Mouse (Mus musculus): ENCODE data around the gene Hmga2.
A peak's percentile ranks its signal among the peaks of the same experiment; 100 is the strongest.

The Hmga2 gene

DNA sequence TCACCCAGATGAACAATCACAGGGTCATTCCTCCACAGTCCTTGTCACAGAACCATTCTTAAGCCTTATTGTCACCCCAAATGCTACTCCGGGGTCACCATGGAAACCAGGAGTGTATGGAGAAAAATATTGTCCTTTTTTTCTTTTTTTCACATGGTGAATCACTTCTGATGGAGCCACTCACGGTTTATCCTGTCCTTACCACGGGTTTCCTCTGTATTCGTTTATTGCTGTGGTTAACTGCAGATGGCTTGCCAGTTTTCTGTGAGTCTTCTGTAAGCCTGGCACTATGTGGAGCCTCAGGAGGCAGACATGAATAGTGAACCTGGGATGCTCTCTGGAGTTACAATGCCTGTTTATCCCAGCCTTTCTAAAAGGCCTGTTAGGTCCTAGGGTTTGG is 53.4 kb downstream of the Hmga2 start:
- no peak for DNase-seq

DNA sequence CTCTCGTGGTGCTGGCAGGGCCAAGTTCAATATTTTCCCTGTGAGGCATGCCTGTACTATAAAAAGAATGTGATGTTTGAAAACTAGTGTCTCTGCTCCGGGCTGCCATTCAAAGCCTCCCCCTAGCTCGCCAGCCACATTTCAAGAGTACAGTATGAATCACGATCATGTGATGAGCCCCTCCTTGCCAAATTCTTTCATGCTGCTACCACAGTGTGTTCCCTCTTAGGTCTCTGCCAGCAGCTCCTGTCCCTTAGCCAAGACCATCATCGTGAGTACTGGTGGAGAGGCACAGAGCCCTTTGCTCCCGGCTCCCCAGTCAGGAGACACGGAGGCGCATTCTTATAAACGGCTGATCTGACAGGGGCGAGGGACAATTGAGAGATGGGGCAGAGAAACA is 54.2 kb downstream of the Hmga2 start:
- peak; percentile 90 to 95 for DNase-seq

DNA sequence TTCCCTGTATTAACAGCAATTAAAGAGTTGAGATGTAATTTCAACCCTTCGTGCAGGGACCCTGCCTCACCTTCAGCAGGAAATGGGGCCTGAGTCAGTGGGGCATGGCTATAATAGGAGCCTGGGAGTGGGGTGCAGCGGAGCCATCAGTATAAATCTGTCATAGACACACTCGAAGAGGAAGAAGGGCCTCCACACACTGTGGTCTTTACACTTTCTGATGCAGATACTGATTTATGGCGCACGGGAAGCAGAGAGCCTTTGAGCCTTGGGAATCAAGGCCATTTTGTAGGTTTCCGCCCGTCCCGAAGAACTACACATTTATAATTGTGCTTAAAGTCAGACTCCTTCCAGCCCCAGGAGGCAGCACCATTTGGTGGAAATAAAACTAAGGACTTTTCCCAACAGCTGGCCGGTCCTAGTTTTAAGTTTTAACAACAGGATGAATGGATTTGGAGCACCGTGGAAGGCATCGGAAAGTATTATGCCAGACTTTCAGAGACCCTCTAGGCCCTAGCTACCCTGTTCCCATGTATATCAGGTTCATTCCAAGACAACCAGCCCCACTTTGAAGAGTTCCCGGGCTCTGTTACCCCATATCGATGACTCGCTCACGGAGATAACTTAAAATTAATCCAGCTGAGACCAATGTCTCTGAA is 55.2 kb downstream of the Hmga2 start:
- DNase-seq = no peak

DNA sequence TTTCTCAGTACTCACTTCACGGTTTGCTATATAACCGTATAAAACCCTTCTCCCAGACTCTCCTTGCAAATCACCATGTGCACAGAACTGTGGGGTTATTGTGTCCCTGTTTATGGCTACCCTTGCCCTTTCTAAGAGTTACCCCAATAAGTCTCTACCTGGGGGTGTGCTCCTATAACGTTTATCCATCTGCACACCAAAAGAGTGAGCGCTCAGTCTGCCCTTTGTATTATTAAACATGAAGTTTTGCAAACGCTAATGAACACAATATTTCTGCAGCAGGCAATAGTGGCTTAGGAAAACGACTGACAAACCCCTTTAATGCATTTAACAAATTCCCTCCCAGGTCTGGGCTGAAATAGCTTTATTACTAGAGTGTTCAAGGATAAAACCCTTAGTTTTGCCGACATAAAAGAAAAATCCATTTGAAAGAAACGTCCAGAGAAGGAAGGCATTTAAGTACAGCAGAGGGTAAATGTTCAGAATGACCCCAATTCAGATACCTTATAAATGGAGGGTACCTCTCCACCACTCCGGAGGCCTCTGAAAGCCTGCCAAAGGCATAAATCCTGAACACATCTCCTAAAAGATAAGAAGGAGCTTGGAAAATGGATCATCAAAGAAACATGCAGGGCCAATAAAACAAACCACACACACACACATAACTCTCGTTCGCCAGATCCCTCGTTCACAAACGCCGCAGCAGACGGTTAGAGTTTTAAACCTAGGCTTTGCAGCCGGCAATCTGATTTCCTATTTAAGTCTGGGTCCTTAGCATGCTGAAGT is 57.3 kb downstream of the Hmga2 start:
- DNase-seq = no peak

DNA sequence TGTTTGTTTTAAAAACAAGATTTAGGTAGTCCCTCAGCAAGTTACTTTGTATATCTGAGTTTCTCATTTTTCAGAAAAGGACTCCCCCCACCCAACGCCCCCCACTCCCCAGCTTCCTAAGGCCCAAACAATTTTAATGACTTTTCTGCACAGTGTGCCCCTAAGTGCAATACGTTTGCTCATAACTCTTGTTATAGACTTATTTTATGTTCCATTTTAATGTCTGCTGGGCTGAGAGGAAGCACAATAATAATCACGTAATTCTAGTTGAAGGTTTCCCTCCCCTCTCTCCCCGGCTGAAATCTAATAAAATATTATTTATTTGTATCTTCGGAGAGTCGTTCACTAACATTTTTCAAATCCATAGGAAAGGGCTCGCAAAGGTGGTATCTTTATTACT is 58.1 kb downstream of the Hmga2 start:
- DNase-seq = no peak

DNA sequence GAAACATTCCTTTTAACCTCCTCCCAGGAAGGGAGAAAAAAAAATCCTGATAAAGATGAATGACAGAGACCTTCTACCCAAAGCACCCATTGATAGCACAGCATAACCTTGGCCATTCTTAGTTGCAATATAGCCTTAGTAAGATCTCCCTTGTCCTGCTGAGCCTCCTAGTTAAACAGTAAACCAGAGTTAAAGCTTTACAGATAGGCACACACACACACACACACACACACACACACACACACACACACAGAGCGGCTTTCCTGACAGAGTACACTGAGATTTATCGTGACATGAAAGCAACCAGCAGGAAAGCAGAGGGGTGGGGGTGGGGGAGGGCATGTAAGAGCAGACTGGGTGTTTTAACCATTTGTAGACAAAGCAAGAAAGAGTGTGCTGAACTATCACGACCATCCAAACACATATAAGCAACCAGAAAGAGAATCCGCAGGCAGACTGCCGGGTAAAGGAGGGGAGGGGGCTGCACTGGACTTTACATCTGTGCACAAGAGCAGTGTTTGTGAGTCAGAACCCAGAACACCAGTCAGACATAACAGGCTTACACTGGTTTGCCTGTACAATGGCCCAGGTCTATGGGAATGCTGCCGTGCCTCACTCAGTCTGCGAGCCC is 58.7 kb downstream of the Hmga2 start:
- DNase-seq = no peak

DNA sequence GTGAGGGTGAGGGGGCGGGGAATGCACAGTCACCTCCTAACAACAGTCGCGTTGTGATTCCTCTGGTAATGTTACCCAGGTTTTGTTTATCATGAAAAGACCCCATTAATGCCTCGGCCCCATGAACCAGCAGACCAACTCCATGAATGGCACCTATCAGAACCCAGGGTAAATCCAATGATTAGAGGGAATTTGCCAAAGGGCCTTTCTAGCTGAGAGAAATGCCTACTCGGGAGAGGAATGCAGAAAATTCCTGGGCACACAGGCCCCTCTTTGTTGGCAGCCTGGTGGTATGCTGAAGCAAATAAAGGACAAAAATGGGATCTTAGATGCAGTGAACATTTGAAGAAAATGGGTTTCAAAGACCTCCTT is 59.2 kb downstream of the Hmga2 start:
- no peak for DNase-seq

DNA sequence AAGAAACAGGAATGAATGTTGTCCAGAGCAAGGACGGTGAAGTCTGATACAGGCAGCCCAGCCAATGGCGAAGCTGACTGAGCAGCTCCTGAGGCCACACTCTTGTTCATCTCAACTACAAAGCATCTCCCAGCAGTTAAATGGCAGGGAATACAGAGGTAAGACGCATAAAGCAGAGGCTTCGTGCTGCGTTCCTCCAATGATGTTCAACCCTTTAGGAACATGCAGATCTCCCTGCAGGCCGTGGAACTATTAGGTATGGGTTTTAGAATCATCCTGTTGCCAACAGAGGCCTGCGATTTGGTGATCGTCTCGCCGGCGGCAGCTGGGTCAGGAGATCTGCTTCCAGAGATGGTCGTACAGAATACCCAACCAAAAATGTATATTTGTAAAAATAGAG is 59.6 kb downstream of the Hmga2 start:
- DNase-seq = no peak

DNA sequence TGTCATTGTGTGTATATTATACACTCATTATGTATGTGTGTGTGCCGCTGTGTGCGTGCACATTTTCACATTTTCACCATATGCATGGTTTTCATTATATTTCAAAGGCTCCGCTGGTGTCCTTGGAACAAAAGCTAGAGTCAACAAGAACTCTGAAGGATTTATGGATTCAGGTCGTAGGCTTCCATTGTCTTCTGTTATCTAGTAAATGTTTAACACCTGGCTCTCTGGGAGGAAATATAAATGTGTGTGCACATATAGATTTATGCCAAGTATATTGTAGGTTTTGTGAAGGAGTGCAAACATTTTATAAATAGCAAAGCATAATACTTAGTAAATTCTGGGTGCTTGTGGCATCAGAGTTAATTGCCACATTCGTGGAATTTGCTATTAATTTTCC is 64.1 kb downstream of the Hmga2 start:
- DNase-seq = no peak

DNA sequence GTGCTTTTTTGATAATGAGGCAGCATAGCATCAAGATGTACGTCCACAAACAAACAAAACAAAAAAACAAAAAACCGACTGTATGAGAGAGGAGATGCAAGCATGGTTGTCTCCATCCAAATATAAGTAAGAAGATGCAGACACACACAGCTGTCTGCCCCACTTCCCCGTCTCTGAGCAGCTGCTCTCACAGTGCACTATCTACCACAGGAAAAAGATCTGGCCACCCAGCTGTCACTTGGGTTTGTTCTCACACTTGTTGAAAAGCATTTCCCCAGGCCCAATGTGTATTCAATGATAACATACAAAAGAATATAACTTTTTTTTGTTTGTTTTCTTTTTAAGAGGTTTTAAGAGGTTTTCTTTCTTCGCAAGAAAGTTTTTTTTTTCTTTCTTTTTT is 65.3 kb downstream of the Hmga2 start:
- no peak for DNase-seq

DNA sequence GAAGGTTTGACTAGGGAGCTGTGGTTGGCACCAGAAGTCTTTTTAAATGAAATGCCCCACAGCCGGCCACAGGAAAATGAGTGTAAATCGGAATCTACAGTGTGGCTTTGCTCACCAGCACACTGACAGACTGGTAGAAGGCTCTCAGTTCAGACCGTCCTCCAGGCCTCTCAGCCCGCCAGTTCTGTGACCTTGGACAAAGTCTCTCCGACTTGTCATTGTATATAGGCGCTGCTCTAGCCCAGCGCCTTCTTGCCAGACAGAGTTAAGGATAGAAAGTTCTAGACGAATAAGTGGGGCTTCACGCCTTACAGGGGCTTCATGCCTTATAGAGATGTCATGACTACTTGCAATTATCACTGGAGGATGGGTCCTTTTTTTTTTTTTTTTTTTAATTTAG is 67.1 kb downstream of the Hmga2 start:
- DNase-seq = no peak

DNA sequence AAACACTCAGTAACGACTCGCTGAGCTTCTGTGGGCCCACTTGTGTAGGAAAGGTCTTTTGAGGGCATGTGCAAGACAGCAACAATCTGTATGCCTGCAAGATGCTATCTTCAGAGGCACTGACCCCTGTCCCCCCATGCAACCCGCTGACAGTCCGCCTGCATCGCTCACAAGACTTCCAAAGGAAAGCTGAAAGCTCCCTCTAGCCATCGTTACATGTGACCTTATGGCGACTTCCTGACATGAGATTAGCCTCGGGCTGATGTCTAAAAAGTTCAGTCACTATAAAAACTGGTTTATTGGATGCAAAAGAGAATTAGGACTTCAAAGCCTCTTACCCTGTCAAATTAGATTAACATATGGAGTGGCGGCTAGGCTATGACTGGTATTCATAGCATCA is 69.0 kb downstream of the Hmga2 start:
- no peak for DNase-seq

DNA sequence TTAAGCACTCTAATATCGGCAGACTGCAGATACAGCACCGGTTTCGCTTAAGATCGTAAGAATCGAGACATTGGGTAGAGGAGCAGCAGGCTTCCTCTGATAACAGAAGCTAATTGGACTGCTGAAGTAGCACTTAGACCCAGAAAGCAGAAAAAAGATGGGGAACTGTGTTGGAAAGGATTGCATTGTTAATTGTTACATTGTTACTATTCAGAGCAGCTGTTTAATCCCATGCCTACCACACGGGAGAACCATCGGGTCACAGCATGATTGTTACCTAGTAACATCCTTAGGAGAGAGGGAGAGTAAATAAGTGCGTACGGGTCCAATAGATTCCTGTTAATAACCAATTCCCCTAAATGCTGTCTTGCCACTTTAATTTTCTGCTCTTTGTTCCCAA is 70.2 kb downstream of the Hmga2 start:
- DNase-seq = no peak

DNA sequence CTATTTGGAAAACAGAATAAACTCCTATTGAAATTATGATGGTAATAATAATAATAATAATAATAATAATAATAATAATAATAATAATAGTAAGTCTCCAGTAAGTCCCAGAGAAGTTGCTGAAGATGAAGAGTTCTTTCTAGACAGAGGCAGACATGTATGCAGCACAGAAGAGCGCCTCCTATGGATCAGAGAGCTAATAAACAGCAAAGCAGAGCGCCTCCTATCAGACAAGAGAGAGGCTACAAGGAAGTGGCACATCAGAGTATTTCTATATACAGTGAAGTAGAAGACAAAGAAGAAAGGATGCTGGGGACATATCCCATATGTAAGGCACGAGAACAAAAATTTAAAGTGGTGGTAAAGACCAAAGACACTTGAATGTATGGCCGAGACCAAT is 70.9 kb downstream of the Hmga2 start:
- no peak for DNase-seq

DNA sequence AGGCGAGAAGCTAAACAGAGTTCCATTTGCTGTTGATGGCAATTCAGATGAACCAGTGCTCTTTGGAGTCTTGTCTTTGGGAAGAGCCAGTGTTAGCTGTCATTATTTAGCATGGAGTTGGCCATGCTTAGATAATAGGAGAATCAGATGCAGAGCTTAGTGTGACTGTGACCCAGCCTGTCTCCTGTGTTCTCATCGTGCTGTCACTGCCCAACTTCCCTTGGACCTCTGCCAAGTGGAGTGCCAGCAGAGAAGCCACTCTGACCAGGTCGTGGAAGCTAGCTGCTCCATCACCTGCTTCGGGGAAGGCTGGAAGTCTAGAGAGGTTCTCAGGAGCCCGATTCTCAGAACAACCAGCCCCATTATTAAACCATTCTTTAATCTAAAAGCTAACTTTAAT is 73.3 kb downstream of the Hmga2 start:
- peak; percentile 79 for DNase-seq

DNA sequence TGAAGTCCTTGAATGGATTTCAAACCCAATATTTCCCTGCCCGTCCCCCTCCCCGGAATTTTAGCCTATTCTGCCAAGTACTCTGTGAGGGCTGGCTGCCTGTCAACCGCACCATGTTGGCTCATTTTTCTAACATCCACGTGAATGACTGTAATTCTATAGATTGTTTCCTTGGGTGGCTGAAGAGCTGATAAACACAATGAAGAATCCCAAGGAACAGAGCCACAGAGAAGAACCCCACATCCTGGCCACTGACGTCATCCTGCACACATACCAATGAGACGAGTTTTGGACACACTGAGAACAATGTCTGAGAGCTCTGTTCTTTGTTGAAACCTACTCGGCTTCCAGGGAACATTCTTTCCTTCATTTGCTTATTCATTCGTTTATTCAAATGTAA is 74.5 kb downstream of the Hmga2 start:
- peak in 1 of 2 experiments; percentile 44 for DNase-seq

DNA sequence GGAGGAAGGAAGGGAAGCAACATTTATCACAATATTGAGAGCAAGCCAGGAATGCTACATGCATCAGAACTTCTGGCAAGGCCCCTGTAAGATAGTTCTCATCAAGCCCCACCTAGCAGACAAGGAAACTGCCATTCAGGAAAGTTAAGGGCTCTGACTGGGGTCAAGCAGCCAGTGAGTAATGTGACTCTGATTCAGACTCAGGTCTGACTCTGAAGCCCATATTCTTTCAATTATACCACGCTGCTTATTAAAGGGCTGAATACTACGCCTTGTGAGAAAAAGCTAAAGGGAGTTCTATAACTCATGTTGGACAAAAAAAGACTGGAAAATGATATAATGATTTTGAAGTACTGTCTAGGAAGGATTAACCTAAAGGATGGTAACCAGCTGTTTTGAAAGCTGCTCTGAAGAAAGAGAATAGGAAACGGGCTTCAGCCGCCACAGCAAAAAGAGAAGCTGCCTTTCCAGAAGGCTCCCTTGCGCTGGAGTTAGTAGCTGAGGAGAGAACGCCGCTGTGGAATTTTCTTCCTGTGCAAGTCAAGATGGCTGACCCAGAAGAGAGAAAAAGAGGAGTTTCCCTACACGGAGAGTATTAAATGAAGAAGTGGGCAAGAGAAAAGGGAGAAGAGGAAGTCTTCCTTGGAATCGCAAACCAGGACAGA is 76.3 kb downstream of the Hmga2 start:
- no peak for DNase-seq

DNA sequence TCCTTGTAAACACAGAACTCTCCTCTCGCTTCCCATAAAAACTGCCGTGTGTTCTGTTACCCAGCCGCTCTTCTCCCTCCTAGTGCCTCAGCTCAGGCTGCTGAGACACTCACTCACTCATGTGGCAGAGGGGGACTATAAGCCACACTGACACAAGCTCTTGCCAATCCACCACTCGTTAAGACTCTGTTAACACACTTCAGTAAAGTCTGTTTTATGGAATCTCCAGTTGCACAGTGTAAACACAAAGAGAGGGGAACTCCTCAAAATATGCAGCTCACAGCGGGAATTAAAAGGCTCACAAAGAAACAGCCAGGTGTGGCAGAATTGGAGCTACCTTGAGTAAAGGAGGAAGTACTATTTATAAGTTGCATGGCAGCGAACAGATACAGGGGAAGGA is 77.5 kb downstream of the Hmga2 start:
- DNase-seq = no peak

DNA sequence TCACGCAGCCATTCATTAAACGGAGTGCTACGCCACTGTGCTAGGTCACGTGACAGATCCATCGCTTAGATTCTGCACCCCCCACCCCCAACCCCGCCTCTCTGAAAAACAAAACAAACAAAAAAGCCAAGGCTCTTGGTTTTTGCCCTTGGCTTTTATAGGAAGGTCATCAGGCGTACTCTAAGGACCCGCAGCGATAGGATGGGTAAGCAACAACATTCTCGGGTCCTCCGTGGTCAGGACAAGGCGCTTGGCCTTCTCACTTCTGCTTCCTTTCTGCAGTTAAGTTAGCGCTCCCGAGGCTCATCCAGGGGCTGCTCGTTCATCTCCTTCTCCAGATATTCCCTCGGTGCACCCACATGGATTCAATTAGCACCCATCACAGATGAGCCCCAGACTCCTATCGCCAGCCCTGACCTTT is 79.0 kb downstream of the Hmga2 start:
- DNase-seq = no peak

DNA sequence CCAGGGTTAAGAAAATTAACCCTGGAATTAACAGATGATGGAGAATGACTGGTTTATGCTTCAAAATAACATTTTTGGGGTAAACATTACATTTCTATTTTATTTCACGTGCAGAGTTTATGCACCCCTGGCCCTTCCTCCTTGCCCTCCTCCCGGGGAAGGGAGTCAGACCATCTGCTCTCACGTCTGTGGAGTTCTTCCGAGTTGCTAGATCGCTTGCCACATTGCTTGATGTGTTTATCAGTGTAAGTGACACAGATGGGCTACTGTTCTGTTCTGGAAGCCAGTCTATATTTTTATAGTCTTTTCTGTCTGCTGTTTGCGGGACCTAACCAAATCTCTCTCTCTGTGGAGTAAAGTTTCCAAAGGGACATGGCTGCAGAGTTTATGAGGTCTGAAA is 80.7 kb downstream of the Hmga2 start:
- DNase-seq = no peak

DNA sequence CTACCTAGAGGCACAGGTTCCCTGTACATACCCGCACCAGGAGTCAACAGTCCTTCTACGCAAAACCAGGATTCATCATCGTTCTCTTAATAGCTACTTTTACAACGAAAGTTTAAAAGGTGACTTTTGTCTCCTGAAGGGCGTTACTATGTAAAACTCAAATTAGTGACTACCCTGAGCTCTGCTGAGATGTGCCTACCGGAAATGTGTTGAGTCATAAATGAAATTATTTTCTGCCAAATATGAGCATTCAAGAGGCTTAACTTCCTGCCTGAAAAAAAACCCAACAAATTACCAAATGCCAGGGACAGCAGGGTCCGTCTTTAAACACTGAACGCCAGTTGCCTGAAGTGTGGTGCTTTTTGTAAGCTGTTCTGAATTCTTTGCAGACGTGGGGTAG is 81.5 kb downstream of the Hmga2 start:
- no peak for DNase-seq

DNA sequence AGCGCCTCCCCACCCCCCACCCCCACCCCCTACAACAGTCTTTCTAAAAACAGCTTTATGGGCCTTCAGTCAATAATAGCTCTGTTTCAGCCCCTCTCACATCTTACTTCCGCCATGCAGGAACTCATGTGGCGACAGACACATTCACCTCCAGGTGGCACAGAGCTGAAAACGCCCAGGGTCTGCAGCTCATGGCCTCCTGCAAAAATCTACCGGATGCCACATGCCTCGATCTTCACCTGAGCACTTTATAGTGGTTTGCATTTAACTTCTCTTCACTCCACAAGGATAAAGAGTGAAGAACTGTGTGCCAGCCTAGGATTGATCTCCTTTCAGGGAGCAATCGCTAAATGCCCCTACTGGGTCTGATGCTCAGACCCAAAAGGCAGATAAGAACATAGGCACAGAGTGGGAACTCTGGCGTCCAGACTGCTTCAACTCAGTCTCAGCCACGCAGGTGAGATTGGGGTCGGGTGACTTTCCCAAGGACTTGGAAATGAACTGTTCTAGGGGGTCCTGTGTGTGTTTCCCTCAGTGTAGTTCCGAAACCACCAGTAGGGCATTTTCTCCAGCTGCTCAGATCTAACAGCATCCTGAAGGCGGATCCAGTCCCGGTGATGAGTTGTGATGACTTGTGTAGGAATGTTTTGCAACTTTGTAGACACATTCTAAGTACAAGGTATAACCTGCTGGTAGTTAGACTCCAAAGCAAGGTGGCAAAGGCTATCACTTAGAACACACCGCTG is 84.1 kb downstream of the Hmga2 start:
- DNase-seq = no peak
